Mouse (Mus musculus) midbrain, embryonic 11.5 days (tissue): ENCODE data around the gene Vwa8. TPM values are rescaled to one million over a fixed set of nuclear protein-coding genes. Genes with fewer than 3 reads are reported as not detected.

ENCODE experiments used
- ATAC-seq: fragments of 200-750 bp; cut with Nextera tagmentation; 2 replicates; pipeline ENCODE4 v1.8.0; 2017; ENCODE audit warnings: moderate TSS enrichment, moderate library complexity; ENCODE audit not compliant: low FRiP score
- DNase-seq: peaks from one replicate; pipeline ENCODE4 v3.0.0; 2015; ENCODE audit warnings: low spot score; ENCODE audit errors: missing footprints
- H3K27ac ChIP-seq: fragments of 300-500 bp; sonication (generic); 2 replicates; pipeline ENCODE4 v1.5.1; 2014; ENCODE audit warnings: low read depth, low read length
- H3K27me3 ChIP-seq: fragments of 300-500 bp; sonication (generic); 2 replicates; pipeline ENCODE4 v1.6.1; 2014; ENCODE audit warnings: mild to moderate bottlenecking, low read length, moderate library complexity, mixed read lengths; ENCODE audit not compliant: control insufficient read depth, insufficient read depth
- H3K36me3 ChIP-seq: fragments of 300-500 bp; sonication (generic); 2 replicates; pipeline ENCODE4 v1.6.1; 2014; ENCODE audit warnings: mild to moderate bottlenecking, low read length, moderate library complexity, mixed read lengths; ENCODE audit not compliant: control insufficient read depth, insufficient read depth
- H3K4me1 ChIP-seq: fragments of 300-500 bp; sonication (generic); 2 replicates; pipeline ENCODE4 v1.6.1; 2014; ENCODE audit warnings: low read length; ENCODE audit not compliant: control insufficient read depth, insufficient read depth
- H3K4me2 ChIP-seq: fragments of 300-500 bp; sonication (generic); 2 replicates; pipeline ENCODE4 v1.6.1; 2014; ENCODE audit warnings: mild to moderate bottlenecking, moderate library complexity
- H3K4me3 ChIP-seq: fragments of 300-500 bp; sonication (generic); 2 replicates; pipeline ENCODE4 v1.5.1; 2014; ENCODE audit warnings: low read depth, low read length
- H3K9ac ChIP-seq: fragments of 300-500 bp; sonication (generic); 2 replicates; pipeline ENCODE4 v1.6.1; 2014; ENCODE audit warnings: low read length
- H3K9me3 ChIP-seq: fragments of 300-500 bp; sonication (generic); 2 replicates; pipeline ENCODE4 v1.6.1; 2016; ENCODE audit warnings: low read length; ENCODE audit not compliant: control insufficient read depth
- WGBS: fragments of 180-500 bp; shearing (Covaris S2); extraction: QIAGEN DNeasy Blood & Tissue Kit; methylation state at CpG from one replicate; pipeline ENCODE4 v1.1.7; 2014; 5-methylcytosine and 5-hydroxymethylcytosine counted together
- polyA plus RNA-seq: library from polyadenylated mRNA; unstranded; fragments of >200 nt; fragmentation: Nextera tagmentation; extraction: Ambion mirVana; gene quantifications from 2 replicates; pipeline ENCODE4 v1.2.1, GENCODE M21; 2014

The Vwa8 gene
- polyA plus RNA-seq, 1 experiment from 2014 or later, result 7.0 TPM

GRCm38 (mm10) chr14:78933399-78933798, 84.5 kb downstream of the Vwa8 start:
- H3K9me3 ChIP-seq, result no peaks in the 10 kb centered on the region
- 76% methylated on average over 8 of the region's 8 CpGs for WGBS
- DNase-seq, result no peak
- H3K4me1 ChIP-seq, result no peaks in the 10 kb centered on the region
- H3K27me3 ChIP-seq, result no peaks in the 10 kb centered on the region
- H3K4me3 ChIP-seq, result no peak overlapping the region
- no peaks in the 10 kb centered on the region for H3K36me3 ChIP-seq
- no peak overlapping the region for H3K9ac ChIP-seq
- no peak overlapping the region for H3K27ac ChIP-seq
- no peak for ATAC-seq
- no peak overlapping the region for H3K4me2 ChIP-seq

GRCm38 (mm10) chr14:78934596-78934995, 85.7 kb downstream of the Vwa8 start:
- Histone ChIP-seq H3K36me3 (no peaks in the 10 kb centered on the region), H3K9ac (no peak overlapping the region), H3K4me1 (no peaks in the 10 kb centered on the region), H3K27me3 (no peaks in the 10 kb centered on the region), H3K27ac (no peak overlapping the region), H3K4me3 (no peak overlapping the region), H3K9me3 (no peaks in the 10 kb centered on the region), H3K4me2 (no peak overlapping the region)
- no peak for DNase-seq
- ATAC-seq, result no peak
- WGBS, result 94% methylated on average over 6 of the region's 6 CpGs

GRCm38 (mm10) chr14:78935796-78936195, 86.9 kb downstream of the Vwa8 start:
- Histone ChIP-seq H3K27ac (no peak overlapping the region), H3K9ac (no peak overlapping the region), H3K27me3 (no peaks in the 10 kb centered on the region), H3K36me3 (no peaks in the 10 kb centered on the region), H3K4me1 (no peaks in the 10 kb centered on the region), H3K4me3 (no peak overlapping the region), H3K4me2 (no peak overlapping the region), H3K9me3 (no peaks in the 10 kb centered on the region)
- no peak for DNase-seq
- WGBS, result 76% methylated on average over 3 of the region's 3 CpGs
- ATAC-seq, result no peak

GRCm38 (mm10) chr14:78941741-78942475, 93.1 kb downstream of the Vwa8 start:
- Histone ChIP-seq H3K9me3 (no peaks in the 10 kb centered on the region), H3K9ac (no peak overlapping the region), H3K4me3 (no peak overlapping the region), H3K4me2 (no peak overlapping the region), H3K27ac (no peak overlapping the region), H3K27me3 (no peaks in the 10 kb centered on the region), H3K36me3 (no peaks in the 10 kb centered on the region), H3K4me1 (no peaks in the 10 kb centered on the region)
- ATAC-seq (no peak), DNase-seq (no peak)
- 89% methylated on average over 11 of the region's 11 CpGs for WGBS

- H3K9me3 ChIP-seq, result no peaks in the 10 kb centered on the region
- H3K9ac ChIP-seq, result no peak overlapping the region
- H3K4me1 ChIP-seq, result no peaks in the 10 kb centered on the region
- no peaks in the 10 kb centered on the region for H3K27me3 ChIP-seq
- DNase-seq (no peak), ATAC-seq (no peak)
- WGBS, result 87% methylated on average over 2 of the region's 2 CpGs
- H3K36me3 ChIP-seq, result no peaks in the 10 kb centered on the region
- no peak overlapping the region for H3K27ac ChIP-seq
- no peak overlapping the region for H3K4me2 ChIP-seq
- no peak overlapping the region for H3K4me3 ChIP-seq
Observed at GRCm38 (mm10) chr14:78955745-78956144, 106.9 kb downstream of the Vwa8 start.

GRCm38 (mm10) chr14:78970621-78971020, 121.8 kb downstream of the Vwa8 start:
- Histone ChIP-seq H3K9me3 (no peaks in the 10 kb centered on the region), H3K4me2 (no peak overlapping the region), H3K4me3 (no peak overlapping the region), H3K9ac (no peak overlapping the region), H3K4me1 (no peaks in the 10 kb centered on the region), H3K27ac (no peak overlapping the region), H3K27me3 (no peaks in the 10 kb centered on the region), H3K36me3 (no peaks in the 10 kb centered on the region)
- DNase-seq (peak; percentile 33), ATAC-seq (no peak)
- WGBS, result 96% methylated on average over 10 of the region's 10 CpGs

GRCm38 (mm10) chr14:78972424-78972823, 123.6 kb downstream of the Vwa8 start:
- DNase-seq (peak; percentile 28), ATAC-seq (no peak)
- 32% methylated on average over 1 of the region's 1 CpGs for WGBS
- Histone ChIP-seq H3K36me3 (no peaks in the 10 kb centered on the region), H3K27ac (no peak overlapping the region), H3K4me2 (no peak overlapping the region), H3K27me3 (no peaks in the 10 kb centered on the region), H3K9ac (no peak overlapping the region), H3K9me3 (no peaks in the 10 kb centered on the region), H3K4me1 (no peaks in the 10 kb centered on the region), H3K4me3 (no peak overlapping the region)

- no peaks in the 10 kb centered on the region for H3K4me1 ChIP-seq
- no peaks in the 10 kb centered on the region for H3K9me3 ChIP-seq
- H3K4me2 ChIP-seq, result no peak overlapping the region
- no peaks in the 10 kb centered on the region for H3K36me3 ChIP-seq
- no peaks in the 10 kb centered on the region for H3K27me3 ChIP-seq
- DNase-seq, result peak; percentile 44
- WGBS, result 82% methylated on average over 2 of the region's 2 CpGs
- no peak overlapping the region for H3K27ac ChIP-seq
- no peak for ATAC-seq
- no peak overlapping the region for H3K9ac ChIP-seq
- H3K4me3 ChIP-seq, result no peak overlapping the region
Observed at GRCm38 (mm10) chr14:78983104-78983503, 134.3 kb downstream of the Vwa8 start.

- ATAC-seq (no peak), DNase-seq (no peak)
- H3K4me2 ChIP-seq, result no peak overlapping the region
- no peak overlapping the region for H3K9ac ChIP-seq
- H3K9me3 ChIP-seq, result no peaks in the 10 kb centered on the region
- no peak overlapping the region for H3K4me3 ChIP-seq
- H3K4me1 ChIP-seq, result no peaks in the 10 kb centered on the region
- WGBS, result 75% methylated on average over 2 of the region's 2 CpGs
- H3K27me3 ChIP-seq, result no peaks in the 10 kb centered on the region
- no peaks in the 10 kb centered on the region for H3K36me3 ChIP-seq
- no peak overlapping the region for H3K27ac ChIP-seq
Observed at GRCm38 (mm10) chr14:78984296-78984695, 135.4 kb downstream of the Vwa8 start.
